Mouse (Mus musculus) midbrain, embryonic 10.5 days (tissue): ENCODE results near the gene A230050P20Rik. TPM values are rescaled to one million over a fixed set of nuclear protein-coding genes. Genes with fewer than 3 reads are reported as not detected.

Source experiments
- DNase-seq: peaks from one replicate; pipeline ENCODE4 v3.0.0-alpha.2; 2017; ENCODE audit warnings: low spot score
- H3K27ac ChIP-seq: fragments of 300-500 bp; sonication (generic); replicated peaks from 2 replicates; pipeline ENCODE4 v1.5.1; 2016; ENCODE audit warnings: mild to moderate bottlenecking
- H3K27me3 ChIP-seq: fragments of 300-500 bp; sonication (generic); 2 replicates; pipeline ENCODE4 v1.6.1; 2016; ENCODE audit warnings: low read depth, mild to moderate bottlenecking; ENCODE audit not compliant: poor library complexity, severe bottlenecking
- H3K36me3 ChIP-seq: fragments of 300-500 bp; sonication (generic); 2 replicates; pipeline ENCODE4 v1.6.1; 2016; ENCODE audit warnings: mild to moderate bottlenecking, moderate library complexity
- H3K4me1 ChIP-seq: fragments of 300-500 bp; sonication (generic); 2 replicates; pipeline ENCODE4 v1.6.1; 2016
- H3K4me3 ChIP-seq: fragments of 300-500 bp; sonication (generic); 2 replicates; pipeline ENCODE4 v1.5.1; 2016; ENCODE audit warnings: mild to moderate bottlenecking, moderate library complexity
- H3K9me3 ChIP-seq: fragments of 300-500 bp; sonication (generic); replicated peaks from 2 replicates; pipeline ENCODE4 v1.6.1; 2016; ENCODE audit warnings: mild to moderate bottlenecking
- WGBS: fragments of 180-500 bp; shearing (Covaris S2); methylation state at CpG from one replicate; pipeline ENCODE4 v1.1.7; 2016; 5-methylcytosine and 5-hydroxymethylcytosine counted together
- microRNA-seq: library from miRNA; unstranded; fragments of <30 nt; microRNA quantifications from one replicate; pipeline ENCODE4, GENCODE M21; 2017
- polyA plus RNA-seq: library from polyadenylated mRNA; unstranded; fragments of >200 nt; fragmentation: Nextera tagmentation; extraction: Ambion mirVana; gene quantifications from 2 replicates; pipeline ENCODE4 v1.2.1, GENCODE M21; 2016

Gene A230050P20Rik
- polyA plus RNA-seq, 1 experiment from 2014 or later = 0.69 TPM

DNA sequence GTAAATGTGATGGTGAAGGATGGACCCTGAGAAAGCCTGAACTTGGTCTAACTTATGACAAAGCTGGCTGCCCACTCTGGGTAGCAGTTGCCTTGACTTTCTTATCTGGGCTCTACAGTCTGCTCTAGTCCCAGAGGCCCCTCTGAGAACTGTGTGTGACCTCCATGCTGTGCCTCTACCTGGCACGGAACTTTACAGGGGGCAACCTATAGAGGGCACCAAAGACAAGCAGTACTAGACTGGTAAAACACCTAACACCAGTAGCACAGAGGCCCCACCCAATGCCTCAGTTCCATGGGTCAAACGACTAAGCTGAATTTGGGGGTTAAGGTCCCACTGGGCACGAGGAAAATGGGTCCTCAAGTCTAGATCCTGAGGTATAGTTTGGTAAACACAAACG is 47.7 kb downstream of the A230050P20Rik start:
- no peak for DNase-seq
- Histone ChIP-seq H3K9me3 (no peaks in the 10 kb centered on the region), H3K27me3 (no peaks in the 10 kb centered on the region), H3K27ac (no peak overlapping the region), H3K36me3 (peaks cover 100% of the 10 kb centered on the region), H3K4me3 (no peak overlapping the region), H3K4me1 (no peaks in the 10 kb centered on the region)
- WGBS = 87% methylated on average over 4 of the region's 4 CpGs

DNA sequence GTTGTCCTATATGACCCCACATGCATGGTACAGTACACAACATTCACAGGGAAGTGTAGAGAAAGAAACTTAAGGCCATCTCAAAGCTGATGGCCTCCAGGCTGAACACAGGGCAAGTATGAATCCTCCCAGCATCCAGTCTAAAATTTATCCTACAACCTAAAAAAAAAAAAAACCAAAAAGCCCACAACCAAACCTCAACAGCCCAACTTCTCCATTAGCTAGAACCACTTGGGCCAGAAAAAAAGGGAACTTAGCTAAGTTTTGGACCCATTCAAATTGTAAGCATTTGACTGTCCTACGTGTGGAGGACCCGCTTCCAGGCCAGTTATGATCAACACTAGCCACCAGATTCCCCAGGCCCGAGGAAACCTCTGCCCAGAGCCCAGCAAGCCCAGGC is 54.8 kb downstream of the A230050P20Rik start:
- DNase-seq = no peak
- Histone ChIP-seq H3K27ac (no peak overlapping the region), H3K27me3 (no peaks in the 10 kb centered on the region), H3K9me3 (no peaks in the 10 kb centered on the region), H3K36me3 (peaks cover 100% of the 10 kb centered on the region), H3K4me3 (no peak overlapping the region), H3K4me1 (no peaks in the 10 kb centered on the region)
- 94% methylated on average over 3 of the region's 3 CpGs for WGBS

Small RNAs within 50 kb of the gene (microRNA-seq; reads per million reads assigned to microRNA genes)
- gene Mir7081 = 0.90 reads per million

Other genes with a start within 250 kb of the A230050P20Rik start
- 381 and 400 TPM in 2 replicates for gene Ubl5, start 225.8 kb upstream of the A230050P20Rik start, polyA plus RNA-seq
- 20.4 and 21.2 TPM in 2 replicates for gene Fbxl12, start 223.9 kb upstream of the A230050P20Rik start, polyA plus RNA-seq
- 84.0 and 91.4 TPM in 2 replicates for gene Pin1, start 216.5 kb upstream of the A230050P20Rik start, polyA plus RNA-seq
- gene Olfm2, start 122.3 kb upstream of the A230050P20Rik start, polyA plus RNA-seq = 26.8 and 34.6 TPM in 2 replicates
- gene Col5a3, start 53.6 kb upstream of the A230050P20Rik start, polyA plus RNA-seq = 0.60 TPM in 2 replicates
- not detected in 2 replicates for gene Rdh8, start 50.1 kb upstream of the A230050P20Rik start, polyA plus RNA-seq
- gene Angptl6, start 11.1 kb downstream of the A230050P20Rik start, polyA plus RNA-seq = 5.5 and 5.9 TPM in 2 replicates
- 78.4 and 97.2 TPM in 2 replicates for gene Ppan, start 19.5 kb downstream of the A230050P20Rik start, polyA plus RNA-seq
- gene Eif3g, start 30.0 kb downstream of the A230050P20Rik start, polyA plus RNA-seq = 398 and 429 TPM in 2 replicates
- gene Dnmt1, start 91.2 kb downstream of the A230050P20Rik start, polyA plus RNA-seq = 141 and 145 TPM in 2 replicates
- 19.1 and 22.1 TPM in 2 replicates for gene S1pr2, start 108.1 kb downstream of the A230050P20Rik start, polyA plus RNA-seq
- gene Mrpl4, start 134.1 kb downstream of the A230050P20Rik start, polyA plus RNA-seq = 141 and 143 TPM in 2 replicates
- gene Icam1, start 147.3 kb downstream of the A230050P20Rik start, polyA plus RNA-seq = 4.5 and 4.9 TPM in 2 replicates
- 5.6 and 5.9 TPM in 2 replicates for gene Icam4, start 160.7 kb downstream of the A230050P20Rik start, polyA plus RNA-seq
- 0.05 TPM in 1 of 2 replicates, not detected in the other for gene Icam5, start 163.4 kb downstream of the A230050P20Rik start, polyA plus RNA-seq
- gene Zglp1, start 198.5 kb downstream of the A230050P20Rik start, polyA plus RNA-seq = 0.91 and 1.2 TPM in 2 replicates
- 1.0 and 1.3 TPM in 2 replicates for gene Gm49373, start 204.5 kb downstream of the A230050P20Rik start, polyA plus RNA-seq
- gene Fdx1l, start 205.0 kb downstream of the A230050P20Rik start, polyA plus RNA-seq = 57.1 and 66.7 TPM in 2 replicates
- 3.4 and 3.9 TPM in 2 replicates for gene Gm38431, start 223.4 kb downstream of the A230050P20Rik start, polyA plus RNA-seq
- gene Raver1, start 223.4 kb downstream of the A230050P20Rik start, polyA plus RNA-seq = 95.4 and 102 TPM in 2 replicates